Mouse (Mus musculus) ES-E14 (cell line): Measurements from ENCODE around the gene Med9. TPM values are rescaled to one million over a fixed set of nuclear protein-coding genes. Genes with fewer than 3 reads are reported as not detected.

Source experiments
- DNase-seq: peaks from one replicate; pipeline ENCODE4 v3.0.0-alpha.2; 2013; ENCODE audit warnings: low read depth, low spot score
- H3K27ac ChIP-seq: 2 replicates; pipeline ENCODE4 v1.5.1; 2012; ENCODE audit warnings: low read depth, mild to moderate bottlenecking, low read length, moderate library complexity, mixed read lengths; ENCODE audit not compliant: poor library complexity, insufficient read depth, severe bottlenecking
- H3K36me3 ChIP-seq: 2 replicates; pipeline ENCODE4 v1.6.1; 2012; ENCODE audit warnings: mild to moderate bottlenecking, low read length, moderate library complexity, mixed read lengths; ENCODE audit not compliant: control insufficient read depth, poor library complexity, insufficient read depth, severe bottlenecking
- H3K4me1 ChIP-seq, 2 experiments: fragments of 150-350 bp in 1 of 2; sonication (generic) in 1 of 2; 2 replicates each; pipeline ENCODE4 v1.6.1; 2012; ENCODE audit warnings: low read length in 2 of 2, mild to moderate bottlenecking in 1 of 2, mixed read lengths in 1 of 2; ENCODE audit not compliant: control insufficient read depth in 2 of 2, insufficient read depth in 2 of 2, poor library complexity in 1 of 2
- H3K4me3 ChIP-seq, 2 experiments: fragments of 150-350 bp in 1 of 2; sonication (generic) in 1 of 2; 2 replicates each; pipeline ENCODE4 v1.5.1; 2012; ENCODE audit warnings: low read length in 2 of 2, low read depth in 1 of 2, mild to moderate bottlenecking in 1 of 2, mixed read lengths in 1 of 2; ENCODE audit not compliant: insufficient read depth in 1 of 2, poor library complexity in 1 of 2, severe bottlenecking in 1 of 2
- H3K9ac ChIP-seq: 2 replicates; pipeline ENCODE4 v1.6.1; 2012; ENCODE audit warnings: low read depth, mild to moderate bottlenecking, low read length, mixed read lengths; ENCODE audit not compliant: poor library complexity, insufficient read depth, severe bottlenecking
- H3K9me3 ChIP-seq: fragments of 150-350 bp; sonication (generic); 2 replicates; pipeline ENCODE4 v1.6.1; 2012; ENCODE audit warnings: low read depth, mild to moderate bottlenecking, low read length; ENCODE audit not compliant: control insufficient read depth, insufficient read depth
- CHD2 ChIP-seq: IDR thresholded peaks from 2 replicates; pipeline ENCODE4 v1.6.1; 2014; ENCODE audit warnings: mild to moderate bottlenecking, low read depth, low read length, inconsistent platforms
- HCFC1 ChIP-seq: IDR thresholded peaks from 2 replicates; pipeline ENCODE4 v1.6.1; 2012; ENCODE audit warnings: low read length, inconsistent platforms, borderline replicate concordance; ENCODE audit not compliant: insufficient read depth
- MAFK ChIP-seq: IDR thresholded peaks from 2 replicates; pipeline ENCODE4 v1.6.1; 2014; ENCODE audit warnings: mild to moderate bottlenecking, low read depth, low read length, inconsistent platforms; ENCODE audit not compliant: insufficient read depth
- ZC3H11A ChIP-seq: IDR thresholded peaks from 2 replicates; pipeline ENCODE4 v1.6.1; 2012; ENCODE audit warnings: low read depth, mild to moderate bottlenecking, inconsistent platforms, low read length, borderline replicate concordance
- ZNF384 ChIP-seq: IDR thresholded peaks from 2 replicates; pipeline ENCODE4 v1.6.1; 2012; ENCODE audit warnings: low read depth, low read length, inconsistent platforms
- in situ Hi-C, 2 experiments: fragments of 600-800 bp; cut with MboI; formaldehyde crosslinking; loops; one replicate each; pipeline ENCODE4 v1.15.1; 2025; ENCODE audit warnings: low sequenced_read_pairs in 2 of 2, inconsistent platforms in 1 of 2; ENCODE audit not compliant: unreplicated experiment in 2 of 2
- total RNA-seq: library from RNA; depleted of rRNA; stranded (reverse); fragments of 300-350 nt; gene quantifications from 2 replicates; pipeline ENCODE4 v1.2.3, GENCODE M21; 2012

Gene Med9
- total RNA-seq, 1 experiment: 22.9 TPM

DNA sequence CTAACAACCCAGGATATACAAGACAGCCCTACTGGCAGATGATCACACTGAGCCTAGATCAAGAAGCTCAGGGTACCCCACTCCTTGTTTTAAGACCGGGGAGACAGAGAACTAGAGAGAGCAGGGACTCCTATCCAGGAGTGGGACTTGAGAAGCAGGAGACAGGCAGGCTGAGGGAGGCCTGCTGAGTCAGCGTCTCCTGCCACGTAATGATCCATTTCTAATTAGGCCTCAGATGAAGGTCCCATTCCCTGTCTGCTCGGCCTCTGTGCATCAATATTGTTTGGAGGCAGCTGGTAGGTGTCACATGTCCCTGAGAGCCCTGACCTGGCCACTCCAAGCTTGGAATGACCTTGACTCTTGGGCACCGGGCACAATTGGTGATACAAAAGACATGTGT lies 25.4 kb downstream of the Med9 start:
- TF ChIP-seq MAFK: peak; percentile 73
- TF ChIP-seq ZC3H11A: no peak
- in situ Hi-C loops: no loop called here
- no peak for DNase-seq
- no peak overlapping the region for H3K27ac ChIP-seq
- no peak overlapping the region for H3K9ac ChIP-seq
- H3K4me3 ChIP-seq: no peak overlapping the region
- H3K4me1 ChIP-seq: peaks cover 0 to 16% of the 10 kb centered on the region in 2 experiments; a peak in 2 of 4 replicates
- no peaks in the 10 kb centered on the region for H3K36me3 ChIP-seq
- no peaks in the 10 kb centered on the region for H3K9me3 ChIP-seq

DNA sequence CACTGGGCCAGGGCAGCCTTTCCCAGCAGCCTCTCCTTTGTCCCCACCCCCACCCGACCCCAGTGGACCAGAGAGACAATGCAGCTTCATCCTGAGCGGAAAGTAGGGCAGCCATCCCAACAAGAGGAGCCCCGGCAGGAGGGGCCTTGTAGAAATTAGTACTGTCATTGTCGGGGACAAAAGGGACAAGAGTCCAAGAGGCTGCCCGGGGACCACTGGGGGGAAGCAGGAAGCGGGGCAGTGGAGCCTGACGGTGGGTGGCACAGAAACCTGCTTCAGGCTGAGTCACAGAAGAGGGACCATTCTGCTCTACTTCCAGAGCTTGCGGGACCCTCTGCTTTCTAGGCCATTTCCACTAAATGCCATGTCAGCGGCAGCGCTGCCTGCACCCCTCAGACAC lies 27.2 kb downstream of the Med9 start:
- H3K9me3 ChIP-seq: no peaks in the 10 kb centered on the region
- H3K36me3 ChIP-seq: no peaks in the 10 kb centered on the region
- no peak for DNase-seq
- no peak overlapping the region for H3K9ac ChIP-seq
- H3K27ac ChIP-seq: no peak overlapping the region
- in situ Hi-C loops: no loop called here
- TF ChIP-seq MAFK (no peak), HCFC1 (no peak), ZNF384 (no peak), ZC3H11A (no peak), CHD2 (no peak)
- no peak overlapping the region for H3K4me3 ChIP-seq
- peaks cover 0 to 14% of the 10 kb centered on the region in 2 experiments; a peak in 2 of 4 replicates for H3K4me1 ChIP-seq

DNA sequence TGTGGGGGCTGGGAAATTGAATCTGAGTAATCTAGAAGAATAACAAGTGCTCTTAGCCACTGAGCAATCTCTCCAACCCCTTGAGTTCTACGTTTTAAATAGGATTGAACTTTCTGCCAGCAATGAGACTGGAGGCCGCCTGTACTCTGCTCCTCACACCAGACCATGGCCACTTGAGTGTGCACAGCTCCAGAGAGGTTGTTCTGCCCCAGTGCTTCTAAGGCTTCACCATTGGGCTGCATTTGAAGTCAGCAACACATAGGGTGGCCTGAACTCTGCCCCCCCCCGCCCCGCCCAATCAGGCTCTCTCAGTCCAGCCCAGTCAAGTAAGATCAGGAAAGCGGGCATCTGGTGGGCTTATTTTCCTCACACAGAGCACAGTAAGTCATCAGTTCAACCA lies 29.8 kb downstream of the Med9 start:
- Histone ChIP-seq H3K9ac (no peak overlapping the region), H3K4me1 (peaks cover 0 to 3% of the 10 kb centered on the region in 2 experiments; a peak in 1 of 4 replicates), H3K4me3 (no peak overlapping the region), H3K9me3 (no peaks in the 10 kb centered on the region), H3K36me3 (no peaks in the 10 kb centered on the region), H3K27ac (no peak overlapping the region)
- TF ChIP-seq ZC3H11A (no peak), ZNF384 (no peak), MAFK (no peak), HCFC1 (no peak), CHD2 (no peak)
- no peak for DNase-seq
- in situ Hi-C loops: no loop called here

DNA sequence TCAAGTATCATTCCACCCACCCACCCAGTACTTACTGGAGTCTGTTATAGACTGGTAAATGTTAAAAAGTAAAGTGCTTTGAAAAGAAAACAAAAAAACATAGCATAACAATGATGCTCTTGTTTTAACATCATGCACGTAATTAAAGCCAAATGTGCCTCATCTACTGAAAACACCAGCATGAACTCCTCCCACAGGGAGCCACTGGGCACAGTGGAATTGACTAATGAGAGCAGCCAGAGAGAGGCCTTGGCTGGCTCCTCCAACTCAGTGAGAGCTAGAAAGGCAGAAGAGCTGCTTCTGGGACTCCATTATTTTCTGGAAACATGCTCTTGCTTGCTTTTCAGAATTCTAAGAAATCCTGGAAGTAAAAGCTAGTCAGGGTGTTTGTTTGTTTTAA lies 41.4 kb downstream of the Med9 start:
- in situ Hi-C loops: no loop called here
- Histone ChIP-seq H3K9me3 (0 out of 2 replicates have a peak, but pooled peaks cover 2% of the 10 kb centered on the region), H3K4me1 (no peaks in the 10 kb centered on the region), H3K9ac (no peak overlapping the region), H3K36me3 (no peaks in the 10 kb centered on the region), H3K27ac (no peak overlapping the region), H3K4me3 (no peak overlapping the region)
- no peak for DNase-seq
- no peak for TF ChIP-seq ZC3H11A
- TF ChIP-seq ZNF384: no peak
- no peak for TF ChIP-seq HCFC1
- TF ChIP-seq CHD2: no peak
- no peak for TF ChIP-seq MAFK

DNA sequence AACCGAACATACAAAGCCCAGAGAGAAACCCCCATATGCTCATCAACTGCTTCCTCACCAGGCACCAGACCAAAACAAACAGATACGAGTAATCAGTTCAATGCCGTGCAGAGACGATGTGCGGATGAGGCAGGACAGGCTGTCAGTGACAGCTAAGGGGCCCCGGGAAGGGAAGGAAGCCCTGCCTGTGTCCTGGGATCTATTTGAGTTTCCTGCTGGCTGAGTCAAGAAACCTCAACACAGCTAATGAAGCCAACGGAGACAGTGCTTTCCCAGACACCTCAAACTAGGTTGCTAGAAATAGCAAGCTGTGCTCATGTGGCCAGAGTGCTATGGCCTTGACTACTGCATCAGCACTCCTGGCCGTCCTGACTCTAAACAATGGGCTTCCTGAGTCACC lies 43.4 kb downstream of the Med9 start:
- in situ Hi-C loops: no loop called here
- TF ChIP-seq HCFC1: no peak
- TF ChIP-seq ZC3H11A: no peak
- Histone ChIP-seq H3K36me3 (no peaks in the 10 kb centered on the region), H3K9me3 (0 out of 2 replicates have a peak, but pooled peaks cover 2% of the 10 kb centered on the region), H3K4me1 (no peaks in the 10 kb centered on the region), H3K4me3 (no peak overlapping the region), H3K9ac (no peak overlapping the region), H3K27ac (no peak overlapping the region)
- DNase-seq: no peak
